Mouse (Mus musculus) midbrain, embryonic 16.5 days (tissue): ENCODE results near the gene Mtcl1. TPM values are rescaled to one million over a fixed set of nuclear protein-coding genes. Genes with fewer than 3 reads are reported as not detected.

Experiments used
- ATAC-seq: fragments of 200-750 bp; cut with Nextera tagmentation; 2 replicates; pipeline ENCODE4 v1.8.0; 2017; ENCODE audit warnings: moderate TSS enrichment
- H3K27ac ChIP-seq: fragments of 300-500 bp; sonication (generic); 2 replicates; pipeline ENCODE4 v1.5.1; 2014; ENCODE audit warnings: mild to moderate bottlenecking, low read length, mixed read lengths
- H3K27me3 ChIP-seq: fragments of 300-500 bp; sonication (generic); 2 replicates; pipeline ENCODE4 v1.6.1; 2014; ENCODE audit warnings: low read depth, low read length, mixed read lengths; ENCODE audit not compliant: control insufficient read depth, insufficient read depth
- H3K36me3 ChIP-seq: fragments of 300-500 bp; sonication (generic); 2 replicates; pipeline ENCODE4 v1.6.1; 2014; ENCODE audit warnings: mild to moderate bottlenecking, low read length, moderate library complexity, mixed read lengths; ENCODE audit not compliant: control insufficient read depth, insufficient read depth
- H3K4me1 ChIP-seq: fragments of 300-500 bp; sonication (generic); 2 replicates; pipeline ENCODE4 v1.6.1; 2014; ENCODE audit warnings: mild to moderate bottlenecking, low read length, mixed read lengths; ENCODE audit not compliant: control insufficient read depth, insufficient read depth
- H3K4me2 ChIP-seq: fragments of 300-500 bp; sonication (generic); 2 replicates; pipeline ENCODE4 v1.6.1; 2014; ENCODE audit warnings: mild to moderate bottlenecking, low read length, mixed read lengths
- H3K4me3 ChIP-seq: fragments of 300-500 bp; sonication (generic); 2 replicates; pipeline ENCODE4 v1.5.1; 2014; ENCODE audit warnings: low read depth, mild to moderate bottlenecking, low read length, moderate library complexity, mixed read lengths
- H3K9ac ChIP-seq: fragments of 300-500 bp; sonication (generic); 2 replicates; pipeline ENCODE4 v1.6.1; 2014; ENCODE audit warnings: low read depth, low read length, mixed read lengths
- H3K9me3 ChIP-seq: fragments of 300-500 bp; sonication (generic); replicated peaks from 2 replicates; pipeline ENCODE4 v1.6.1; 2014; ENCODE audit warnings: mild to moderate bottlenecking, low read length, mixed read lengths; ENCODE audit not compliant: control insufficient read depth, poor library complexity, severe bottlenecking
- WGBS: fragments of 180-500 bp; shearing (Covaris S2); extraction: QIAGEN DNeasy Blood & Tissue Kit; methylation state at CpG from one replicate; pipeline ENCODE4 v1.1.7; 2014; 5-methylcytosine and 5-hydroxymethylcytosine counted together
- polyA plus RNA-seq: library from polyadenylated mRNA; unstranded; fragments of >200 nt; fragmentation: Nextera tagmentation; extraction: Ambion mirVana; gene quantifications from 2 replicates; pipeline ENCODE4 v1.2.1, GENCODE M21; 2015

The Mtcl1 gene
- polyA plus RNA-seq, 1 experiment from 2014 or later, result 29.4 TPM

DNA sequence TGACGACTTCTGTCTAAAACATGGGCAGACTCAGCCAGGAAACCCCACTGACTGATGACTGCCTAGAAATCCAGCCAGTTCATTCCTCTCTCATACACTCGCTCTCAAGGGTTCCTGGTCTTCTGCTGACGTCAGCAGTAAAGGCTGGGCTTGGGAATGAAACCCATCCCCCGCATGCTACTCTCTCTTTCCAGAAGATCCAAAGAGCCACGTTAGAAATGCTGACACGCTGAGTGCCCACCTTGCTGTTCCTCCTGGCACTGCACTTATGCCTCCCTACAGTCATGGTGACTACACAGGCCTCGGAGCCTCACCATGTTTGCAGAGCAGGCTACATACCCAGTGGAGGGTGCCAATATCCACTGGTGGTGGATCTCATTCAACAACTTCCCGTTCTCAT, 41.7 kb downstream of the Mtcl1 start:
- H3K4me1 ChIP-seq, result peaks cover 23% of the 10 kb centered on the region

DNA sequence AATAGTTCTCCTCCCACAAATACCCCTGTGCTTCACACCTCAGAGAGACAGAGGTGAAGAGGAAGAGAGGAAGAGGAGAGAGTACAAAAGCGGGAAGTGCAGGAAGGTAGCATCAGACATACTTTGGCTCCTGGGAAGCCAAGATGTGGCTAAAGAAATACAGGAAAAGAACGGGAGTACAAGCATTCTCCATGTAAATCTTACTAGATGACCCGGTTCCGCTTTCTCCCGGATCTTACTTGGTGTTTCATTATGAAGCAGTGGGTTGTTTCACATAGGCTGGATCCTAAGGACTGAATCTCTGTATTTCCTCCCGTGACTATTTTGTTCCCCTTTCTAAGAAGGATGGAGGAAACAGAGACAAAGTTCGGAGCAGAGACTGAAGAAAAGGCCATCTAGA, 43.9 kb downstream of the Mtcl1 start:
- Histone ChIP-seq H3K27ac (0 out of 2 replicates have a peak overlapping the region, but pooled peaks have one; percentile 9), H3K36me3 (no peaks in the 10 kb centered on the region), H3K4me3 (no peak overlapping the region), H3K9ac (no peak overlapping the region), H3K4me1 (peaks cover 29% of the 10 kb centered on the region), H3K27me3 (no peaks in the 10 kb centered on the region), H3K9me3 (no peaks in the 10 kb centered on the region), H3K4me2 (0 out of 2 replicates have a peak overlapping the region, but pooled peaks have one; percentile 1)
- 29% methylated on average over 7 of the region's 7 CpGs for WGBS
- ATAC-seq, result no peak

More for the DNA sequence above, 41.7 kb downstream of the Mtcl1 start:
- Histone ChIP-seq H3K27me3 (no peaks in the 10 kb centered on the region), H3K4me3 (no peak overlapping the region), H3K36me3 (no peaks in the 10 kb centered on the region), H3K9me3 (no peaks in the 10 kb centered on the region), H3K9ac (no peak overlapping the region), H3K27ac (no peak overlapping the region), H3K4me2 (no peak overlapping the region)
- 55% methylated on average over 8 of the region's 8 CpGs for WGBS
- no peak for ATAC-seq

DNA sequence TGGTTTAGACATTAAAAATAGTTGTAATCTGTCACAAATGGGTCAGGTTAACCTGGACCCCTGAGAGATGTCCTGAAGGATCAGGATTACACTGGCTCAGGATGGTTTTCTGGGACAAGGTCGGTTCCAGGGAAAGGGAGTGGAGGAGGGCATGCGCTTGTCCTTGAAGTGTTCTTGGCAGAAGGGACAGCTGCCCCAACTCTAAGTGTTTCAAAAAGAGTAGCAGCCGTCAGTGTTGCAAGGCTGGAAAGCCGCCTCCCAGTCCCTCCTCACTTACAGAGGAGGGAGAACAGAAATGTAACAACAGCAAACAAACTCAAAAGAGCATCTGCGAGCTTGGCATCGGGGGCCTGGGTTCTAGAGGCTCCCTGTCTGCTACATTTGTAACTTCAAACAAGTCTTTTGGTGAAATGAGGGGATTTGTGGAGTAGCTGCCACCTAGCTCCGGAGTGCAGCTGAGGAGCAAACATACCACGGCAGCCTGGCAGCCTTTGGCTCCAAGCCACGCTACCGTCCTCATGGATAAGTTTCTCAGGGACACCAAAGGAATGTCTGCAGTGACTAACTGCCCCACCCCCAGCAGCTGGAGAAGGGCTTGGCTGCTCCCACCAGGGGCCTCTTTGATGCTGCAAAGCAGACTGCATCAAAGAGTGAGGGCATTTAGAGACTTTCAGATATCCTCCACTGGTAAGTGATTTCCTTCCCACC, 44.5 kb downstream of the Mtcl1 start:
- H3K9me3 ChIP-seq, result no peaks in the 10 kb centered on the region
- H3K4me2 ChIP-seq, result peak overlapping the region; percentile 1
- H3K27ac ChIP-seq, result peak overlapping the region; percentile 9; the same call in 1 of the 2 replicates

DNA sequence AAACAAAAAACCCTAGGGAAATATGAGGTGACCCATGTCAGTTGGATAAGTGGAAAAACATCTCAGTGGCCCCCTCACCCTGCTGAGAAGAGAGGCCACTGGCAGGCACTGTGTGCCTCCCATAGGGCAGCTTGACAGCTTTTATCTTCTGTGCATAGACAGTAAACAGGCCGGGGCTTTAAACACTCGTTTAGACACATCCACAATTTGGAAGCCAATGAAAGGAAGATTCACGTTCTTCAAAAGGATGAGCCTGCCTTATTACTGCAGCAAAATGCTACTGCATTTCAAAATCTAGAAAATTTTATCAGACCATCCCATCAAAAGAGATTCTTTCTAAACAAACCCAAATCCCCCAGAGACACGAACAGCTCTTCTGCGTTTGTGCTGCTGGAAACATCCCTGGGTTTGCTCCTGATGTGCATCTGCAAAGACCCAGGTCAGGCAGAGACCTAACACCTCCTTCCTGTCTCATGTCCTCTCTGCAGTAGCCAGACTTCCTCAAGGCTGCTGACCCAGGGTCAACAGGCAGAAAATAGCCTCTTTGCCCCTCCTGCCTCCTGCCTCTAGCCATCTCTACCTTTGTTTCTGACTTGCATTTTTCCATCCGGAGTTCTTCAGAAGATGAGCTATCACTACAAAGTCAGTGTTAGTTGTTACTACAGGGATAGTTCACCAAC, 46.6 kb downstream of the Mtcl1 start:
- WGBS, result 15% methylated on average over 6 of the region's 6 CpGs
- no peak overlapping the region for H3K27ac ChIP-seq
- H3K36me3 ChIP-seq, result no peaks in the 10 kb centered on the region
- H3K9ac ChIP-seq, result no peak overlapping the region
- H3K4me2 ChIP-seq, result no peak overlapping the region
- no peaks in the 10 kb centered on the region for H3K27me3 ChIP-seq
- peaks cover 29% of the 10 kb centered on the region for H3K4me1 ChIP-seq
- ATAC-seq, result no peak
- H3K4me3 ChIP-seq, result no peak overlapping the region
- no peaks in the 10 kb centered on the region for H3K9me3 ChIP-seq

More for the DNA sequence above, 44.5 kb downstream of the Mtcl1 start:
- Histone ChIP-seq H3K9ac (no peak overlapping the region), H3K4me3 (no peak overlapping the region), H3K36me3 (no peaks in the 10 kb centered on the region), H3K27me3 (no peaks in the 10 kb centered on the region), H3K4me1 (peaks cover 29% of the 10 kb centered on the region)
- ATAC-seq, result peak; percentile 43; the same call in 1 of the 2 replicates
- WGBS, result 14% methylated on average over 10 of the region's 10 CpGs

DNA sequence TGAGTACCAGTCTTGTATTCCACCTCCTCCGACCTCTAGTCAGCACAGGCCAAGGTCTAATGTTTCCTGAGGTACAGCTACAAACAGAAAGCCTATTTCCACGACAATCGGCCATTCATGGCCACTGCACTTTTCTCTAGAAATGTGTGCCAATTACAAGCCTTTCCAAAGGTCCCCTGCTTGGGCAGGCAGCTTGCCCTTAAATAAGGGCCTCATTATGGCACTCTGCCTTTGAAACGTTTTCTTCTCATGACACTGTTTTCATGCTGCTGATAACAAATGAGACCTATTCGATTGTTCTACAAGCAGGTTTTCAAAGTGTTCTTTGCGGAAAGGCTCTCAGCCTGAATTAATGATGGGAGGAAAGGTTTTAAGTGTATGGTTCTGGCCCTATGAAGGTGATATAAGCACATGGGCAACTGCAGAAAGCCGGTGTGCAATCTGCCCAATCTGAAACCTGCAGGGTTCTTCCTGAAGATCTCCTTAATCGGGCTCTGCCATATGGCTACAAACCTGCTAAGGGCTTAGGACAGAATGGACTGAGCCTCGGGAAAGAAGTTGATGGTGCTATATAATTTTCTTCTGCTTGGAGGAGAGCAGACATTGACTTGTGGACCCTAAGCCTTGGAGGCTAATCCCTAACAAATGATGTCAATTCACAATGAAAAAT, 47.8 kb downstream of the Mtcl1 start:
- Histone ChIP-seq H3K36me3 (no peaks in the 10 kb centered on the region), H3K4me1 (peaks cover 29% of the 10 kb centered on the region), H3K4me3 (no peak overlapping the region), H3K27ac (0 out of 2 replicates have a peak overlapping the region, but pooled peaks have one; percentile 20), H3K4me2 (no peak overlapping the region), H3K9ac (no peak overlapping the region), H3K9me3 (no peaks in the 10 kb centered on the region), H3K27me3 (no peaks in the 10 kb centered on the region)
- ATAC-seq, result 0 out of 2 replicates have a peak, but pooled peaks have one; percentile 34
- 30% methylated on average over 9 of the region's 9 CpGs for WGBS

DNA sequence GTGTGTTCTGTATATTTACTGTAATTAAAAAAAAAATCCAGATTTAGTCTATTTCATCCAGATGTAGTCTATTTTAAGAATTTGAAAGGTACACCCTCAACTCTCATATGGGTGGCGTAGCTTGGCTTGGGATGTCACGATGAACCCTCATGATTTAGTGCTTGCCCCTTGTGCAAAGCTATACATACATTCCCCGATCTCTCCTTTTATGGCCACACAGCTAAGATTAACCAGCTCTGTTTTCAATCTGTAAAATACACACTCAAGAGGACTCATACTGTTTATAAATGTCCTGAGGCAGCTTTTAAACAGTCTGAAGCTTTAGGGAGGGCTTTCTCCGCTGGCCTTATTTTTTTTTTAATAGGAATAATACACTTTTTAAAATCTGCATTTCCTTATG, 49.8 kb downstream of the Mtcl1 start:
- Histone ChIP-seq H3K9ac (no peak overlapping the region), H3K27me3 (no peaks in the 10 kb centered on the region), H3K9me3 (no peaks in the 10 kb centered on the region), H3K27ac (no peak overlapping the region), H3K4me2 (no peak overlapping the region), H3K4me1 (peaks cover 20% of the 10 kb centered on the region), H3K4me3 (no peak overlapping the region), H3K36me3 (no peaks in the 10 kb centered on the region)
- ATAC-seq, result no peak
- 91% methylated on average over 4 of the region's 4 CpGs for WGBS

DNA sequence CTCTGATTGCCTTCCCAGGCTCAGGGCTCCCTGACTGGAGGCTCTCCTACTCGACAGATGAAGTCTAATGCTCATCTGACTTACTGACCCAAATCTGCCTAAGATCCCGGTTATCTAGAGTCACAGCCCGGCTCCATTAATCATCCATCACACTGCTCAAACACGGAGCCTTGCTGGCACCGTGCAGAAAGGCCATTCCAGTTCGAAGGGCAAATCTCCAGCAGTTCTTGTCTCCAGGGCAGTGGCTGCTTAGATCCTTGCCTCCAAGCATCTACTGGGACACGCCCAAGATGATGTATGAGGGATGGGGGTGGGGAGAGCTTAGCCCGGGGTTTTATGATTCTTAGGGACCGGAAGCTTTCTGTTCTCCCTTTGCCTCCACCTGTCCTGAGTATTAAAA, 55.0 kb downstream of the Mtcl1 start:
- ATAC-seq, result no peak
- Histone ChIP-seq H3K27ac (no peak overlapping the region), H3K4me1 (peaks cover 3% of the 10 kb centered on the region; the same call in 1 of the 2 replicates), H3K4me2 (no peak overlapping the region), H3K36me3 (no peaks in the 10 kb centered on the region), H3K4me3 (no peak overlapping the region), H3K27me3 (no peaks in the 10 kb centered on the region), H3K9ac (no peak overlapping the region), H3K9me3 (no peaks in the 10 kb centered on the region)
- WGBS, result 61% methylated on average over 9 of the region's 9 CpGs

DNA sequence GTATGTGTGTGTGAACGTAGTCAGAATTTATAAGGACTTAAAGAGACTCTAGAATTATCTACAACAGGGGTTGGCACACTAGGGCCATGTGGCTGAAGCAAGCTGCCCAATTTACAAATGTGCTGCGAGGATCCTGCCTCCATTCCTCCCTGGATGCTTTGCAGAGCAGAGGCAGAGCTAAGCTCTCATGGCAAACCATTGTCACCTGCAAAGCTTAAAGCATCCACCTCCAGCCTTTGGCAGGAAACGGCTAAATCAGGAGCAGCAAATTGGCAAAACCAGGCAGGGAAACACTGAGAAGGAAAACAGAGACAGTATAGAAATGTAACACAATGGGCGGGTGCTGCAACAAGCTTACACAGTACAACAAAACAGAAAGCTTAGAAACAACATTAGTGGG, 61.2 kb downstream of the Mtcl1 start:
- Histone ChIP-seq H3K4me3 (no peak overlapping the region), H3K9me3 (no peaks in the 10 kb centered on the region), H3K4me2 (no peak overlapping the region), H3K9ac (no peak overlapping the region), H3K36me3 (no peaks in the 10 kb centered on the region; the same call in 1 of the 2 replicates), H3K4me1 (no peaks in the 10 kb centered on the region), H3K27ac (no peak overlapping the region), H3K27me3 (no peaks in the 10 kb centered on the region)
- WGBS, result 81% methylated on average over 4 of the region's 4 CpGs
- ATAC-seq, result no peak

DNA sequence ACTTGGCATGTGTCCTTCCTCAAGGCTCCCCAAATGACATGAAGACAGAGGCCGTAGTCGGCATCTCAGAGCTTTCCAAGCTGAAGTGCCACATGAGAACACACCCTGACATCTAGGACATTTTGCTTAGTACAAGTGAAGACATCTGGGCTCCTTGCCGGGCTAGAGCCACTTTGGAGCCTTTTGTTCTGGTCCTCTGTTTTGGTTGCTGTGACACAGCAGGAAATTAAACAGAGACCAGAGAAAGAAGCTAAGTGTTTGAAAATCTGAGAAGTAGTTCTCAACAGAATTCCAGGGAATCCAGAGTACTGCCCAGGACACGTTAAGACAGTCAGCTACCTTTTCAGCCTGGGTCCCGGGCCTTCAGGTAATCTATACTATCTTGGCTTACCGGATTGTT, 68.2 kb downstream of the Mtcl1 start:
- H3K36me3 ChIP-seq, result peaks cover 11% of the 10 kb centered on the region
- 74% methylated on average over 6 of the region's 6 CpGs for WGBS

More for the DNA sequence above, 68.2 kb downstream of the Mtcl1 start:
- no peak overlapping the region for H3K27ac ChIP-seq
- H3K9ac ChIP-seq, result no peak overlapping the region
- no peaks in the 10 kb centered on the region for H3K4me1 ChIP-seq
- no peaks in the 10 kb centered on the region for H3K27me3 ChIP-seq
- H3K4me2 ChIP-seq, result no peak overlapping the region
- no peak for ATAC-seq
- no peaks in the 10 kb centered on the region for H3K9me3 ChIP-seq
- no peak overlapping the region for H3K4me3 ChIP-seq
